Mouse (Mus musculus) olfactory bulb, adult 2 months (tissue): ENCODE measurements around the gene 1600002K03Rik. TPM values are rescaled to one million over a fixed set of nuclear protein-coding genes. Genes with fewer than 3 reads are reported as not detected.

Source experiments
- H3K27ac ChIP-seq: fragments of 200-500 bp; 2 replicates; pipeline ENCODE4 v1.5.1; 2012; ENCODE audit warnings: low read depth, low read length; ENCODE audit not compliant: insufficient read depth
- H3K4me1 ChIP-seq: fragments of 200-500 bp; 2 replicates; pipeline ENCODE4 v1.6.1; 2012; ENCODE audit warnings: low read length; ENCODE audit not compliant: control insufficient read depth, insufficient read depth
- H3K4me3 ChIP-seq: fragments of 200-500 bp; 2 replicates; pipeline ENCODE4 v1.5.1; 2012; ENCODE audit warnings: mild to moderate bottlenecking, low read depth, low read length, moderate library complexity; ENCODE audit not compliant: insufficient read depth
- CTCF ChIP-seq: fragments of 200-500 bp; IDR thresholded peaks from 2 replicates; pipeline ENCODE4 v1.5.1; 2012; ENCODE audit warnings: low read depth, mild to moderate bottlenecking, low read length, moderate library complexity; ENCODE audit not compliant: insufficient read depth
- POLR2A ChIP-seq: fragments of 200-500 bp; IDR thresholded peaks from 2 replicates; pipeline ENCODE4 v1.6.1; 2012; ENCODE audit warnings: mild to moderate bottlenecking, low read depth, low read length, moderate library complexity; ENCODE audit not compliant: insufficient read depth
- WGBS: fragments of 180-500 bp; shearing (Covaris S2); methylation state at CpG from one replicate; pipeline ENCODE4 v1.1.7; 2018; 5-methylcytosine and 5-hydroxymethylcytosine counted together
- polyA plus RNA-seq: library from polyadenylated mRNA; stranded (reverse); fragments of >200 nt; gene quantifications from 2 replicates; pipeline ENCODE4 v1.2.4, GENCODE M21; 2012; ENCODE audit warnings: low replicate concordance; ENCODE audit not compliant: missing spikeins, insufficient read depth, insufficient read length

1600002K03Rik gene
- polyA plus RNA-seq, 1 experiment, result not detected

- no peak for TF ChIP-seq POLR2A
- TF ChIP-seq CTCF, result no peak
- Histone ChIP-seq H3K27ac (no peak overlapping the region), H3K4me1 (peaks cover 43% of the 10 kb centered on the region), H3K4me3 (no peak overlapping the region)
- WGBS, result 77% methylated on average over 11 of the region's 11 CpGs
Measured at GRCm38 (mm10) chr10:80139975-80140665, 32.6 kb upstream of the 1600002K03Rik start.

DNA sequence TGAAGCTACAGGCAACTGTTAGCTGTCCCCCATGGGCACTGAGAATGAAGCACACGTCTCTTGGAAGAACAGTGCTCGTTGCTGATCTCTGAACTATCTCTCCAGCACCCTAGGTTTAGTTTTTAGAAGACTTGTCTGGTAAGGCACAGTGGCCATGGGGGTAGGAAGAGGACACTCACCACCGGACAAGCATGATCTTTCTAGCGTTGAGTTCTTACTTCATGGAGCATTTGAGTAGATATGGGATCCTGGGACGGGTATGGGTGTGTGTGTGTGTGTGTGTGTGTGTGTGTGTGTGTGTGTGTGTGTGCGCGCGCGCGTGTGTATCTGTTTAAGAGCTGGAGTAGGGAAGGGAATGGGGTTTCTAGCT is 32.1 kb upstream of the 1600002K03Rik start, which contains the start of gene Cbarp:
Gene Cbarp (minus strand): TSS at position 170 of the 370 bp plus-strand sequence.
- H3K4me1 ChIP-seq, result peaks cover 48% of the 10 kb centered on the region
- WGBS, result 80% methylated on average over 10 of the region's 10 CpGs
- TF ChIP-seq POLR2A, result no peak
- no peak for TF ChIP-seq CTCF
- H3K27ac ChIP-seq, result peak within 1 kb of the TSS; percentile 99
- H3K4me3 ChIP-seq, result peak within 1 kb of the TSS; percentile 38

DNA sequence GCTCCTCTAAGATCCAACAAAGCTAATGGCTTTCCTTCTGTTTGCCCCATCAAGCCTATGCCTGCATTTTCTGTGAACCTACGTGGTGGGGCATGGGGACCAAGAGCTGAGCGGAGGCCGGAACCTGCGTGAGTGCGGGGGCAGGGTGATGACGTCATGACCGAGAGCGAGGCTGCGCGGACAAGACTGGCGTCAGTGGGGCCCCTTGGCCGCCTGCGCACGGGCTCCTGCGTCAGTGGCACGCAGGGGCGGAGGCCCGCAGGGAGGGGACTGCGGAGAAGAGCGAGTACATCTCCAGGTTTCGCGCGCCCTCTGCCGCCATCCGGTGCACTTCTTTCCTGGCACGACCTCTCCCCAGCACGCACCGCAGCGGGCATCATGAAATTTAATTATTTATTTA is 31.5 kb upstream of the 1600002K03Rik start:
- H3K4me3 ChIP-seq, result peak overlapping the region; percentile 38
- H3K4me1 ChIP-seq, result peaks cover 53% of the 10 kb centered on the region
- peak overlapping the region; percentile 99 for H3K27ac ChIP-seq
- TF ChIP-seq CTCF (peak; percentile 56; the same call in 1 of the 2 replicates), POLR2A (peak; percentile 38; the same call in 1 of the 2 replicates)
- WGBS, result under 1% methylated on average over 29 of the region's 29 CpGs

DNA sequence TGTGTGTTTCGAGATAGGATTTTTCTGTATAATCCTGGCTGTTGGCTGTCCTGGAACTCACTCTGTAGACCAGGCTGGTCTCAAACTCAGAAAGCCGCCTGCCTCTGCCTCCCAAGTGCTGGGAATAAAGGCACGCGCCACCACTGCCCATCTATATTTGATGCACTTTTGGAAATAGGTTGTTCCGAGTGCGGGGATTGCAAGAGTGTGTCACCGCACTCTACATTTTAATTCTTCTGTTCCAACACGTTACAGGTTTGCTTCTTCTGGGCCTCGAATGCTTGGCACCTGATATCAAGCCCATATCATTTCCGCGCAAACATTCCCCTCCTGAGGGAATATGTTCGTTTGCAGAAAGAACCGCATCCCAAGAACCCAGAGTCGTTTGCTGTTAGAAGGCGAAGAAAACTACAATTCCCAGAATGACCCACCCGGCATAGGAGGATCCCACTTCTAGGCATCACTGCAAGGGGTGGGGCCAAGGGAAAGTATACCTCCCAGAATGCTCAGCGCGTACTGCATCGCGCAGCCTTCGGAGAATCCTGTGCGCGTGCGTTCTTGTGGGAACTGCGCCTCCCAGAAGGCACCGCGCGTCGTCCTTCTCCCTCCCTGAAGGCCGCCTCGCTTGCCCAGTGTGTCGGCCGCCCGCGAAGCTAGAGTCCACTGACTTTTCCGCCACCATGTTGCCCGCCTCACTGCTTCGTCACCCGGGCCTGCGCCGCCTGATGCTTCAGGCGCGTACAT is 30.8 kb upstream of the 1600002K03Rik start:
- TF ChIP-seq CTCF, result no peak
- peak; percentile 87 for TF ChIP-seq POLR2A
- Histone ChIP-seq H3K27ac (peak overlapping the region; percentile 99), H3K4me1 (peaks cover 53% of the 10 kb centered on the region), H3K4me3 (peak overlapping the region; percentile 73)
- under 1% methylated on average over 43 of the region's 43 CpGs for WGBS

- Histone ChIP-seq H3K4me3 (peak overlapping the region; percentile 73), H3K27ac (peak overlapping the region; percentile 85), H3K4me1 (peaks cover 54% of the 10 kb centered on the region)
- no peak for TF ChIP-seq CTCF
- TF ChIP-seq POLR2A, result no peak
- 1% methylated on average over 15 of the region's 15 CpGs for WGBS
Measured at GRCm38 (mm10) chr10:80142530-80142925, 30.2 kb upstream of the 1600002K03Rik start.

DNA sequence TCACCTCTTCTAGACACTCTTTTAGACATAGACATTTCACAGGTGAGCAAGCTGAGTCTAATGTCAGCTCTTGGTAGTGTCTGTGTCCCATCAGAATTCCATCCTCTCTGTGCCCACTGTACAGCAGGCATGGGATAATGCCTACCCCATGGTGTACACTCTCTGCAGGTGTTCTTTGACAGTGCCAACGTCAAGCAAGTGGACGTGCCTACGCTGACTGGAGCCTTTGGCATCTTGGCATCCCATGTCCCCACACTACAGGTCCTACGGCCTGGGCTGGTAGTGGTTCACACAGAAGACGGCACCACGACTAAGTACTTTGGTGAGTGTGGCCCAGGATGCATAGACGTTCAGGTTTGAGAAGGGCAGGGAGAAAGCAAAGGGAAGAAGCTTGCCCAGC is 29.1 kb upstream of the 1600002K03Rik start:
- Histone ChIP-seq H3K4me1 (peaks cover 55% of the 10 kb centered on the region), H3K27ac (no peak overlapping the region), H3K4me3 (no peak overlapping the region)
- no peak for TF ChIP-seq POLR2A
- no peak for TF ChIP-seq CTCF
- 78% methylated on average over 7 of the region's 7 CpGs for WGBS

DNA sequence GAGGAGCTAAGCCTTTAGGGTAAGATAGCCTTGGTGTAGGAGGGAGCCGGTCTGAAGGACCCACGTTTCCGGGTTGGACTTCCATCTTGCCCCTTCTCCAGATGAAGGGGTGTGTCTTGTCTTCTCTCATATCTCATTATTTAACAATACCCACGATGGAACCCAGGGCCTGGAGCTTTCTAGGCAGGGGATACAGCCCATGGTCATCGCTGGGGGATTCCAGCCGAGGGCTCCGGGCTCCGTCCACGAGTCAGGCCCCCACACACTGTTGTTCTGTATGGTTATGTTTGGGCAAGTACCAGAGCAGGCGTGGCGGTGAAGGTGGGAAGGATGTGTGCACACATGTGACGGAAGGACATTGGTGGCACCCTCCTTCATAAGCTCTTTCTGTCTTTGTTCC is 28.6 kb upstream of the 1600002K03Rik start:
- WGBS, result 89% methylated on average over 12 of the region's 12 CpGs
- no peak overlapping the region for H3K27ac ChIP-seq

GRCm38 (mm10) chr10:80144864-80145838 is 27.6 kb upstream of the 1600002K03Rik start:
- TF ChIP-seq POLR2A (no peak), CTCF (peak; percentile 79)
- Histone ChIP-seq H3K27ac (no peak overlapping the region), H3K4me1 (peaks cover 49% of the 10 kb centered on the region), H3K4me3 (no peak overlapping the region)
- 63% methylated on average over 20 of the region's 20 CpGs for WGBS

More for the DNA sequence above, 28.6 kb upstream of the 1600002K03Rik start:
- Histone ChIP-seq H3K4me3 (no peak overlapping the region), H3K4me1 (peaks cover 52% of the 10 kb centered on the region)
- TF ChIP-seq CTCF, result no peak
- TF ChIP-seq POLR2A, result no peak
